Mouse (Mus musculus) heart, postnatal 0 days (tissue): ENCODE measurements around the gene Pde1c.

Experiments used
- CTCF ChIP-seq: IDR thresholded peaks from 2 replicates; pipeline ENCODE4 v1.5.1; 2016; ENCODE audit warnings: antibody characterized with exemption, control low read depth, low read depth
- EP300 ChIP-seq: IDR thresholded peaks from 2 replicates; pipeline ENCODE4 v1.6.1; 2016; ENCODE audit warnings: antibody characterized with exemption, low read depth

DNA sequence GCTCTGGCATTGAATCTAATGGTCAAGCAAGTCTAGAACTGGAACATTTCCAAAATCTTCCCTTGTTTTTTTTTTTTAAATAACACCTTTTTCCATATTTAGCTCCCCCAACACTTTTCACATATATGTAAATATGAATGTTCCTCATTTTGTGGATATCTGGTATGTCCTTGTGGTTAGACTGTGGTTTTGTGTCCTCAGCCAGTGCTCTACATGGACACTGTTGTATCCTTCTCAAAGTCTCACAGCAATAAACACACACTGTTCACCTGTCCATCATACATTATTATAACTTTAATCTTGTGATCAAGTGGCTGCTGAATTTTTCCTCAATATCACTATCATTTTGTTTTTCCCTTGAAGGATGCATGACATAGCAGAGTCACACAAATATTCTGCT, 34.2 kb downstream of the Pde1c start:
- TF ChIP-seq EP300 (no peak), CTCF (no peak)
